In genomic region chr5:128704134-128704904, GRCm38 (mm10) we compare ENCODE assay signal across 8 mouse cellular contexts. TPM values are rescaled to one million over a fixed set of nuclear protein-coding genes. Genes with fewer than 3 reads are reported as not detected.
DNase-seq lines count a peak whose midpoint lies in the region; ATAC-seq and TF ChIP-seq lines count a peak whose summit lies in the region.

No protein-coding gene starts in this region.

- peak; percentile 45 for TF ChIP-seq CTCF in layer of hippocampus, adult 2 months (conservative IDR thresholded peaks at IDR 0.05)

- 0 out of 2 replicates have a peak, but pooled peaks cover 5% of the 10 kb centered on the region for H3K9me3 ChIP-seq in hindbrain, embryonic 14.5 days (ENCODE audit: control insufficient read depth, low read length)
- peaks cover 5% of the 10 kb centered on the region for H3K9me3 ChIP-seq in neural tube, embryonic 13.5 days

- intact Hi-C loops in gastrocnemius, postnatal 36 days (cut with DNase I) = no loop called here

- no peak overlapping the region for H3K4me3 ChIP-seq in layer of hippocampus, adult 2 months
- H3K4me3 ChIP-seq in hindbrain, embryonic 14.5 days (replicated peaks; ENCODE audit: low read length) = no peak overlapping the region
- no peak overlapping the region for H3K4me3 ChIP-seq in neural tube, embryonic 13.5 days

- H3K27me3 ChIP-seq in hindbrain, embryonic 14.5 days (ENCODE audit: control insufficient read depth, insufficient read depth, low read length) = no peaks in the 10 kb centered on the region
- H3K27me3 ChIP-seq in neural tube, embryonic 13.5 days = no peaks in the 10 kb centered on the region

- 44% methylated on average over 16 of the region's 19 CpGs for WGBS in hindbrain, embryonic 14.5 days
- 39% methylated on average over 17 of the region's 19 CpGs for WGBS in neural tube, embryonic 13.5 days

- H3K4me1 ChIP-seq in hindbrain, embryonic 14.5 days (replicated peaks; ENCODE audit: control insufficient read depth, insufficient read depth, low read length) = peaks cover 11% of the 10 kb centered on the region
- peaks cover 14% of the 10 kb centered on the region for H3K4me1 ChIP-seq in neural tube, embryonic 13.5 days (replicated peaks)

- no peak for DNase-seq in layer of hippocampus, adult 2 months (ENCODE audit: low spot score in 2 of 2)
- no peak for DNase-seq in layer of hippocampus, postnatal 10 days (ENCODE audit: low spot score in 2 of 2)
- peak; percentile 56 for DNase-seq in embryo, embryonic 11.5 days (ENCODE audit: low read depth, low spot score)
- DNase-seq in hindbrain, embryonic 14.5 days (ENCODE audit: low spot score) = peak; percentile 59
- DNase-seq in gastrocnemius, postnatal 36 days = no peak
- no peak for DNase-seq in urinary bladder, postnatal 36 days (ENCODE audit: low spot score in 2 of 2)

- H3K27ac ChIP-seq in layer of hippocampus, adult 2 months = no peak overlapping the region
- H3K27ac ChIP-seq in hindbrain, embryonic 14.5 days = peak overlapping the region; percentile 8; the same call in 1 of the 2 replicates
- H3K27ac ChIP-seq in neural tube, embryonic 13.5 days (replicated peaks) = peak overlapping the region; percentile 62; the same call in 1 of the 2 replicates

- H3K36me3 ChIP-seq in hindbrain, embryonic 14.5 days (replicated peaks; ENCODE audit: control insufficient read depth, insufficient read depth) = no peaks in the 10 kb centered on the region
- no peaks in the 10 kb centered on the region for H3K36me3 ChIP-seq in neural tube, embryonic 13.5 days

- no peak overlapping the region for H3K9ac ChIP-seq in hindbrain, embryonic 14.5 days
- 0 out of 2 replicates have a peak overlapping the region, but pooled peaks have one; percentile 6 for H3K9ac ChIP-seq in neural tube, embryonic 13.5 days

- ATAC-seq in hindbrain, embryonic 14.5 days (ENCODE audit: low FRiP score) = peak; percentile 80
- peak; percentile 84 for ATAC-seq in neural tube, embryonic 13.5 days (ENCODE audit: low read depth)
- ATAC-seq in megakaryocyte, adult 5-6 weeks (ENCODE audit: poor library complexity, severe bottlenecking) = no peak

- H3K4me2 ChIP-seq in hindbrain, embryonic 14.5 days (replicated peaks) = peak overlapping the region; percentile 26
- H3K4me2 ChIP-seq in neural tube, embryonic 13.5 days = peak overlapping the region; percentile 41; the same call in 1 of the 2 replicates

RNA-seq across cellular contexts. Expression of gene Piwil1, which starts 2.0 kb away (rescaled TPM):
- total RNA-seq in layer of hippocampus, adult 2 months (2021) = under 1 TPM; 0.07 to 0.18 TPM
- total RNA-seq in layer of hippocampus, postnatal 10 days (2021) = under 1 TPM; 0.25 to 0.40 TPM
- 0.12 and 0.19 TPM in 2 replicates for polyA plus RNA-seq in hindbrain, embryonic 14.5 days (2014; fragmentation: Nextera tagmentation; extraction: Ambion mirVana)
- polyA plus RNA-seq in neural tube, embryonic 13.5 days (2015; fragmentation: Nextera tagmentation; extraction: Ambion mirVana) = 0.07 and 0.14 TPM in 2 replicates
- total RNA-seq in gastrocnemius, postnatal 36 days (2021) = not detected
- total RNA-seq in megakaryocyte, adult 5-6 weeks (2015) = not detected in 2 replicates
- not detected in 2 replicates for total RNA-seq in megakaryocyte, adult 5-6 weeks (2017)

Comparison
In these comparisons a context has a peak if more than half of its experiments do, and no peak if none do; other contexts are left out.
1. DNase-seq: peak in embryo, embryonic 11.5 days (single experiment) and hindbrain, embryonic 14.5 days (single experiment); none in layer of hippocampus, adult 2 months (0 of 2), layer of hippocampus, postnatal 10 days (0 of 2), gastrocnemius, postnatal 36 days (0 of 2) and urinary bladder, postnatal 36 days (0 of 2).